Mouse (Mus musculus): ENCODE data around the gene Spon1. TPM values are rescaled to one million over a fixed set of nuclear protein-coding genes. Genes with fewer than 3 reads are reported as not detected.
A peak's percentile ranks its signal among the peaks of the same experiment; 100 is the strongest.

Gene Spon1
- polyA plus RNA-seq, 1 experiment from 2014 or later, result 35.1 TPM

GRCm38 (mm10) chr7:114043929-114044549, 278.2 kb downstream of the Spon1 start:
- Histone ChIP-seq H3K9ac (replicated peaks; ENCODE audit: low read depth) (no peak overlapping the region), H3K4me1 (ENCODE audit: insufficient read depth, low read depth, low read length) (peaks cover 7% of the 10 kb centered on the region; the same call in 1 of the 2 replicates), H3K4me3 (ENCODE audit: low read depth, low read length) (no peak overlapping the region), H3K4me2 (replicated peaks; ENCODE audit: low read depth, low read length) (no peak overlapping the region), H3K27ac (ENCODE audit: low read length) (no peak overlapping the region), H3K36me3 (ENCODE audit: insufficient read depth, low read length) (0 out of 2 replicates have a peak, but pooled peaks cover 3% of the 10 kb centered on the region), H3K27me3 (replicated peaks; ENCODE audit: insufficient read depth, low read length) (no peaks in the 10 kb centered on the region), H3K9me3 (ENCODE audit: low read length) (no peaks in the 10 kb centered on the region)
- TF ChIP-seq EP300 (IDR thresholded peaks at IDR 0.05), result no peak
- TF ChIP-seq CTCF (IDR thresholded peaks at IDR 0.05), result no peak
- no peak for ATAC-seq
- WGBS, result 33% methylated on average over 6 of the region's 6 CpGs
- DNase-seq (ENCODE audit: low spot score), result no peak

- ATAC-seq (no peak), DNase-seq (ENCODE audit: low spot score) (no peak)
- Histone ChIP-seq H3K9ac (replicated peaks; ENCODE audit: low read depth) (no peak overlapping the region), H3K27me3 (replicated peaks; ENCODE audit: insufficient read depth, low read length) (no peaks in the 10 kb centered on the region), H3K4me1 (ENCODE audit: insufficient read depth, low read depth, low read length) (peaks cover 7% of the 10 kb centered on the region; the same call in 1 of the 2 replicates), H3K4me2 (replicated peaks; ENCODE audit: low read depth, low read length) (no peak overlapping the region), H3K9me3 (ENCODE audit: low read length) (no peaks in the 10 kb centered on the region), H3K36me3 (ENCODE audit: insufficient read depth, low read length) (0 out of 2 replicates have a peak, but pooled peaks cover 10% of the 10 kb centered on the region), H3K4me3 (ENCODE audit: low read depth, low read length) (no peak overlapping the region), H3K27ac (ENCODE audit: low read length) (no peak overlapping the region)
- WGBS, result 62% methylated on average over 2 of the region's 2 CpGs
- no peak for TF ChIP-seq EP300 (IDR thresholded peaks at IDR 0.05)
- TF ChIP-seq CTCF (IDR thresholded peaks at IDR 0.05), result no peak
Measured at GRCm38 (mm10) chr7:114045814-114046213, 280.0 kb downstream of the Spon1 start.

- ATAC-seq, result peak; percentile 83
Measured at GRCm38 (mm10) chr7:114053720-114054119, 287.9 kb downstream of the Spon1 start.

GRCm38 (mm10) chr7:114058166-114058565, 292.4 kb downstream of the Spon1 start:
- 0 out of 2 replicates have a peak, but pooled peaks cover 5% of the 10 kb centered on the region for H3K36me3 ChIP-seq (ENCODE audit: insufficient read depth, low read length)
- H3K27me3 ChIP-seq (replicated peaks; ENCODE audit: insufficient read depth, low read length), result no peaks in the 10 kb centered on the region
- no peak overlapping the region for H3K27ac ChIP-seq (ENCODE audit: low read length)
- ATAC-seq, result no peak
- no peaks in the 10 kb centered on the region for H3K9me3 ChIP-seq (ENCODE audit: low read length)
- DNase-seq (ENCODE audit: low spot score), result no peak
- TF ChIP-seq EP300 (IDR thresholded peaks at IDR 0.05) (no peak), CTCF (IDR thresholded peaks at IDR 0.05) (no peak)
- no peaks in the 10 kb centered on the region for H3K4me1 ChIP-seq (ENCODE audit: insufficient read depth, low read depth, low read length)
- no peak overlapping the region for H3K9ac ChIP-seq (replicated peaks; ENCODE audit: low read depth)
- no peak overlapping the region for H3K4me3 ChIP-seq (ENCODE audit: low read depth, low read length)
- H3K4me2 ChIP-seq (replicated peaks; ENCODE audit: low read depth, low read length), result no peak overlapping the region
- WGBS, result 84% methylated on average over 16 of the region's 16 CpGs

More at GRCm38 (mm10) chr7:114053720-114054119, 287.9 kb downstream of the Spon1 start:
- no peak overlapping the region for H3K4me2 ChIP-seq (replicated peaks; ENCODE audit: low read depth, low read length)
- no peaks in the 10 kb centered on the region for H3K9me3 ChIP-seq (ENCODE audit: low read length)
- TF ChIP-seq EP300 (IDR thresholded peaks at IDR 0.05) (peak; percentile 96), CTCF (IDR thresholded peaks at IDR 0.05) (no peak)
- H3K27me3 ChIP-seq (replicated peaks; ENCODE audit: insufficient read depth, low read length), result no peaks in the 10 kb centered on the region
- DNase-seq (ENCODE audit: low spot score), result peak; percentile 69
- H3K9ac ChIP-seq (replicated peaks; ENCODE audit: low read depth), result no peak overlapping the region
- WGBS, result 55% methylated on average over 4 of the region's 4 CpGs
- 0 out of 2 replicates have a peak, but pooled peaks cover 11% of the 10 kb centered on the region for H3K36me3 ChIP-seq (ENCODE audit: insufficient read depth, low read length)
- H3K27ac ChIP-seq (ENCODE audit: low read length), result no peak overlapping the region
- H3K4me3 ChIP-seq (ENCODE audit: low read depth, low read length), result no peak overlapping the region
- no peaks in the 10 kb centered on the region for H3K4me1 ChIP-seq (ENCODE audit: insufficient read depth, low read depth, low read length)

GRCm38 (mm10) chr7:114058927-114059441, 293.2 kb downstream of the Spon1 start:
- Histone ChIP-seq H3K27ac (ENCODE audit: low read length) (no peak overlapping the region), H3K9ac (replicated peaks; ENCODE audit: low read depth) (no peak overlapping the region), H3K4me3 (ENCODE audit: low read depth, low read length) (no peak overlapping the region), H3K4me1 (ENCODE audit: insufficient read depth, low read depth, low read length) (peaks cover 5% of the 10 kb centered on the region), H3K36me3 (ENCODE audit: insufficient read depth, low read length) (0 out of 2 replicates have a peak, but pooled peaks cover 5% of the 10 kb centered on the region), H3K4me2 (replicated peaks; ENCODE audit: low read depth, low read length) (no peak overlapping the region), H3K9me3 (ENCODE audit: low read length) (no peaks in the 10 kb centered on the region), H3K27me3 (replicated peaks; ENCODE audit: insufficient read depth, low read length) (no peaks in the 10 kb centered on the region)
- no peak for ATAC-seq
- 69% methylated on average over 6 of the region's 6 CpGs for WGBS
- no peak for DNase-seq (ENCODE audit: low spot score)
- TF ChIP-seq CTCF (IDR thresholded peaks at IDR 0.05) (no peak), EP300 (IDR thresholded peaks at IDR 0.05) (no peak)

- H3K4me2 ChIP-seq (replicated peaks; ENCODE audit: low read depth, low read length), result no peak overlapping the region
- no peak overlapping the region for H3K27ac ChIP-seq (ENCODE audit: low read length)
- TF ChIP-seq CTCF (IDR thresholded peaks at IDR 0.05), result no peak
- no peak for TF ChIP-seq EP300 (IDR thresholded peaks at IDR 0.05)
- no peak for ATAC-seq
- H3K9ac ChIP-seq (replicated peaks; ENCODE audit: low read depth), result no peak overlapping the region
- H3K9me3 ChIP-seq (ENCODE audit: low read length), result no peaks in the 10 kb centered on the region
- peaks cover 5% of the 10 kb centered on the region for H3K4me1 ChIP-seq (ENCODE audit: insufficient read depth, low read depth, low read length)
- 95% methylated on average over 6 of the region's 6 CpGs for WGBS
- no peaks in the 10 kb centered on the region for H3K27me3 ChIP-seq (replicated peaks; ENCODE audit: insufficient read depth, low read length)
- no peak overlapping the region for H3K4me3 ChIP-seq (ENCODE audit: low read depth, low read length)
- DNase-seq (ENCODE audit: low spot score), result no peak
- 0 out of 2 replicates have a peak, but pooled peaks cover 5% of the 10 kb centered on the region for H3K36me3 ChIP-seq (ENCODE audit: insufficient read depth, low read length)
Measured at GRCm38 (mm10) chr7:114060445-114060844, 294.6 kb downstream of the Spon1 start.
